Comparison of ENCODE assay signal across 16 mouse cellular contexts in the genomic region with DNA sequence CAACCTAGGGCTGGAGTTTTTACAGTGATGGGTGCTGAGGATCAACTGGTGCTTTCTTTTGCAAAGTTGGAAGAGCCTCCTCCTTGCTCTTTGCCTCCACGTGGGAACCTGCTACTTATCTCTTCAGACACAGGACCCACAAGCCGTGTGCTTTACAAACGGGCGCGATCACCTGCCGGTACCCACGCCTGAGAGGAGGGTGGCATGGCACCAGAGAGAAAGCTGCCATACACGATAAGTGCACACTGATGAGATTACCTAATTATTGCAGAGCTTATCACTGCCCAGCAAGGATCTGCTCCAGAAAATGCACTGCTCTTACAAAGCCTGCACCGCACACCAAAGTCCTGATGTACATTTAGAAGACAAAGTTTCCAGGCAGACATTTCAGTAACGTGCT.
DNase-seq lines count a peak whose midpoint lies in the region; ATAC-seq and TF ChIP-seq lines count a peak whose summit lies in the region.
"Had no signal": no experiment of that assay in that cellular context is flagged by ENCODE, and none has a peak within 500 bp of the region (broad histone marks: within the 10 kb centered on the region; RNA-seq: fewer than 3 reads in every experiment).

No protein-coding gene starts in this region.

- no peak for TF ChIP-seq CTCF in kidney, adult 2 months (conservative IDR thresholded peaks at IDR 0.05; ENCODE audit: insufficient read depth, insufficient read length, low read depth, low read length)

- H3K27ac ChIP-seq in kidney, embryonic 15.5 days: no peak overlapping the region
- H3K27ac ChIP-seq in kidney, adult 2 months (ENCODE audit: insufficient read depth, low read depth, low read length): no peak overlapping the region
- peak overlapping the region; percentile 92 for H3K27ac ChIP-seq in liver, embryonic 12.5 days
- no peak overlapping the region for H3K27ac ChIP-seq in hindbrain, embryonic 16.5 days (ENCODE audit: low read depth, low read length)
- H3K27ac ChIP-seq: embryonic facial prominence, embryonic 12.5 days had no signal

- no peak for TF ChIP-seq POLR2A in kidney, adult 2 months (IDR thresholded peaks at IDR 0.05; ENCODE audit: low read depth, low read length)

- H3K4me2 ChIP-seq in kidney, embryonic 15.5 days: no peak overlapping the region
- peak overlapping the region; percentile 52 for H3K4me2 ChIP-seq in liver, embryonic 12.5 days
- no peak overlapping the region for H3K4me2 ChIP-seq in hindbrain, embryonic 16.5 days (ENCODE audit: low read length)
- H3K4me2 ChIP-seq: embryonic facial prominence, embryonic 12.5 days had no signal

- 0 out of 2 replicates have a peak, but pooled peaks cover 3% of the 10 kb centered on the region for H3K9me3 ChIP-seq in kidney, embryonic 15.5 days (replicated peaks)
- H3K9me3 ChIP-seq in liver, embryonic 12.5 days (replicated peaks): peaks cover 7% of the 10 kb centered on the region; the same call in 1 of the 2 replicates
- no peaks in the 10 kb centered on the region for H3K9me3 ChIP-seq in hindbrain, embryonic 16.5 days (ENCODE audit: control insufficient read depth, low read length)
- H3K9me3 ChIP-seq: embryonic facial prominence, embryonic 12.5 days had no signal

- no peak overlapping the region for H3K9ac ChIP-seq in kidney, embryonic 15.5 days
- H3K9ac ChIP-seq in liver, embryonic 12.5 days: peak overlapping the region; percentile 64
- no peak overlapping the region for H3K9ac ChIP-seq in hindbrain, embryonic 16.5 days (ENCODE audit: low read depth, low read length)
- H3K9ac ChIP-seq: embryonic facial prominence, embryonic 12.5 days; forebrain, postnatal 0 days had no signal

- WGBS in kidney, embryonic 15.5 days: 90% methylated on average over 10 of the region's 10 CpGs
- 92% methylated on average over 10 of the region's 10 CpGs for WGBS in kidney, adult 2 months
- WGBS in liver, embryonic 12.5 days (ENCODE audit: insufficient replicate concordance): 40% methylated on average over 10 of the region's 10 CpGs
- 89% methylated on average over 10 of the region's 10 CpGs for whole genome bisulfite sequencing in hindbrain, embryonic 16.5 days

- H3K4me3 ChIP-seq in kidney, embryonic 15.5 days (replicated peaks): no peak overlapping the region
- H3K4me3 ChIP-seq in kidney, adult 2 months (ENCODE audit: insufficient read depth, low read depth, low read length): no peak overlapping the region
- peak overlapping the region; percentile 4; the same call in 1 of the 2 replicates for H3K4me3 ChIP-seq in liver, embryonic 12.5 days
- no peak overlapping the region for H3K4me3 ChIP-seq in hindbrain, embryonic 16.5 days (ENCODE audit: low read length)
- H3K4me3 ChIP-seq: embryonic facial prominence, embryonic 12.5 days; megakaryocyte, embryonic 14.5 days had no signal

- ATAC-seq in kidney, embryonic 15.5 days (replicated peaks; ENCODE audit: low FRiP score): peak; percentile 88
- ATAC-seq in liver, embryonic 12.5 days: peak; percentile 99
- no peak for ATAC-seq in hindbrain, embryonic 16.5 days
- ATAC-seq: forebrain, postnatal 0 days had no signal

- DNase-seq in kidney, adult 2 months: no peak
- DNase-seq in c-Kit-negative CD71-positive TER-119-positive erythroid progenitor cells, embryonic 14.5 days (ENCODE audit: low read depth, low spot score): peak; percentile 80
- DNase-seq in spleen, postnatal 36 days (ENCODE audit: low spot score in 2 of 2): peak; percentile 55 to 78
- no peak for DNase-seq in thymus, postnatal 14 days
- no peak for DNase-seq in gastrocnemius, adult 8-10 months (ENCODE audit: low spot score in 2 of 2)
- DNase-seq: cerebellum, postnatal 14 days; forebrain, postnatal 0 days; gastrocnemius, postnatal 36 days; heart, postnatal 10 days; kidney, postnatal 36 days; right cerebral cortex, adult 18-20 months had no signal

- peaks cover 5% of the 10 kb centered on the region; the same call in 1 of the 2 replicates for H3K4me1 ChIP-seq in kidney, embryonic 15.5 days
- H3K4me1 ChIP-seq in kidney, adult 2 months (ENCODE audit: control insufficient read depth, insufficient read depth, low read length): no peaks in the 10 kb centered on the region
- H3K4me1 ChIP-seq in liver, embryonic 12.5 days: peaks cover 56% of the 10 kb centered on the region
- no peaks in the 10 kb centered on the region for H3K4me1 ChIP-seq in hindbrain, embryonic 16.5 days (ENCODE audit: control insufficient read depth, insufficient read depth, low read depth, low read length)
- H3K4me1 ChIP-seq: megakaryocyte, embryonic 14.5 days had no signal

- no peaks in the 10 kb centered on the region for H3K27me3 ChIP-seq in kidney, embryonic 15.5 days
- H3K27me3 ChIP-seq in kidney, adult 2 months (replicated peaks; ENCODE audit: control insufficient read depth, insufficient read depth, low read length): no peaks in the 10 kb centered on the region
- H3K27me3 ChIP-seq in liver, embryonic 12.5 days (replicated peaks): no peaks in the 10 kb centered on the region
- H3K27me3 ChIP-seq in hindbrain, embryonic 16.5 days (replicated peaks; ENCODE audit: control insufficient read depth, insufficient read depth, low read length): no peaks in the 10 kb centered on the region
- H3K27me3 ChIP-seq: embryonic facial prominence, embryonic 12.5 days; megakaryocyte, embryonic 14.5 days had no signal

- H3K36me3 ChIP-seq in kidney, embryonic 15.5 days: 0 out of 2 replicates have a peak, but pooled peaks cover 2% of the 10 kb centered on the region
- no peaks in the 10 kb centered on the region for H3K36me3 ChIP-seq in kidney, adult 2 months (ENCODE audit: control insufficient read depth, insufficient read depth, low read length)
- H3K36me3 ChIP-seq in liver, embryonic 12.5 days: peaks cover 6% of the 10 kb centered on the region; the same call in 1 of the 2 replicates
- no peaks in the 10 kb centered on the region for H3K36me3 ChIP-seq in hindbrain, embryonic 16.5 days (ENCODE audit: control insufficient read depth, insufficient read depth, low read length)
- H3K36me3 ChIP-seq: embryonic facial prominence, embryonic 12.5 days had no signal

Comparison
In these comparisons a context has a peak if more than half of its experiments do, and no peak if none do; other contexts are left out.
1. DNase-seq: peak in c-Kit-negative CD71-positive TER-119-positive erythroid progenitor cells, embryonic 14.5 days (single experiment) and spleen, postnatal 36 days (2 of 2); none in kidney, adult 2 months (single experiment), thymus, postnatal 14 days (single experiment) and gastrocnemius, adult 8-10 months (0 of 2).